Mouse (Mus musculus) kidney, embryonic 16.5 days (tissue): ENCODE measurements at regions not wholly inside any gene's neighbourhood (a gene's known extent, or its start where the extent isn't known, plus 50 kb on each side); places are given as distances from the start of the nearest gene placed in this dataset.
"Not testable (repeated sequence)": the region's sequence is repeated elsewhere in the genome, so short reads cannot be mapped to it uniquely, and the experiment has no call there.

Experiments
- ATAC-seq: fragments of 200-750 bp; cut with Nextera tagmentation; 2 replicates; pipeline ENCODE4 v1.8.0; 2017; ENCODE audit warnings: moderate TSS enrichment; ENCODE audit not compliant: low FRiP score, low TSS enrichment
- H3K27ac ChIP-seq: fragments of 300-500 bp; sonication (generic); 2 replicates; pipeline ENCODE4 v1.5.1; 2014; ENCODE audit warnings: low read length
- H3K27me3 ChIP-seq: fragments of 300-500 bp; sonication (generic); 2 replicates; pipeline ENCODE4 v1.6.1; 2014; ENCODE audit warnings: low read length, control low read depth, mixed read lengths; ENCODE audit not compliant: insufficient read depth
- H3K36me3 ChIP-seq: fragments of 300-500 bp; sonication (generic); 2 replicates; pipeline ENCODE4 v1.6.1; 2014; ENCODE audit warnings: low read length, control low read depth, mixed read lengths; ENCODE audit not compliant: insufficient read depth
- H3K4me1 ChIP-seq: fragments of 300-500 bp; sonication (generic); 2 replicates; pipeline ENCODE4 v1.6.1; 2014; ENCODE audit warnings: low read length, control low read depth, mixed read lengths; ENCODE audit not compliant: insufficient read depth
- H3K4me2 ChIP-seq: fragments of 300-500 bp; sonication (generic); replicated peaks from 2 replicates; pipeline ENCODE4 v1.6.1; 2014; ENCODE audit warnings: low read depth, low read length
- H3K4me3 ChIP-seq: fragments of 300-500 bp; sonication (generic); 2 replicates; pipeline ENCODE4 v1.5.1; 2014; ENCODE audit warnings: mild to moderate bottlenecking, low read length
- H3K9ac ChIP-seq: fragments of 300-500 bp; sonication (generic); replicated peaks from 2 replicates; pipeline ENCODE4 v1.6.1; 2014; ENCODE audit warnings: low read length
- H3K9me3 ChIP-seq: fragments of 300-500 bp; sonication (generic); 2 replicates; pipeline ENCODE4 v1.6.1; 2016; ENCODE audit warnings: low read length, control low read depth
- WGBS: fragments of 180-500 bp; shearing (Covaris S2); extraction: QIAGEN DNeasy Blood & Tissue Kit; methylation state at CpG from one replicate; pipeline ENCODE4 v1.1.7; 2014; 5-methylcytosine and 5-hydroxymethylcytosine counted together

GRCm38 (mm10) chr4:94370981-94371380 is 185.4 kb upstream of the Gm10306 start:
- H3K4me2 ChIP-seq: no peak overlapping the region
- no peak overlapping the region for H3K27ac ChIP-seq
- no peaks in the 10 kb centered on the region for H3K9me3 ChIP-seq
- no peaks in the 10 kb centered on the region for H3K4me1 ChIP-seq
- H3K9ac ChIP-seq: no peak overlapping the region
- H3K27me3 ChIP-seq: no peaks in the 10 kb centered on the region
- WGBS: 34% methylated on average over 6 of the region's 6 CpGs
- no peak overlapping the region for H3K4me3 ChIP-seq
- H3K36me3 ChIP-seq: no peaks in the 10 kb centered on the region
- no peak for ATAC-seq

GRCm38 (mm10) chr4:94376256-94376655 is 180.1 kb upstream of the Gm10306 start:
- H3K27ac ChIP-seq: no peak overlapping the region
- no peaks in the 10 kb centered on the region for H3K36me3 ChIP-seq
- H3K4me2 ChIP-seq: no peak overlapping the region
- ATAC-seq: no peak
- H3K9ac ChIP-seq: no peak overlapping the region
- H3K9me3 ChIP-seq: no peaks in the 10 kb centered on the region
- no peaks in the 10 kb centered on the region for H3K27me3 ChIP-seq
- 87% methylated on average over 1 of the region's 1 CpGs for WGBS
- H3K4me1 ChIP-seq: peaks cover 11% of the 10 kb centered on the region
- no peak overlapping the region for H3K4me3 ChIP-seq

- Histone ChIP-seq H3K27me3 (no peaks in the 10 kb centered on the region), H3K9ac (no peak overlapping the region), H3K9me3 (no peaks in the 10 kb centered on the region), H3K4me2 (no peak overlapping the region), H3K27ac (no peak overlapping the region), H3K36me3 (no peaks in the 10 kb centered on the region), H3K4me3 (no peak overlapping the region), H3K4me1 (0 out of 2 replicates have a peak, but pooled peaks cover 3% of the 10 kb centered on the region)
- 41% methylated on average over 7 of the region's 7 CpGs for WGBS
- ATAC-seq: no peak
Measured at GRCm38 (mm10) chr4:94385703-94386102, 170.6 kb upstream of the Gm10306 start.

GRCm38 (mm10) chr4:94388317-94388716 is 168.0 kb upstream of the Gm10306 start:
- 62% methylated on average over 2 of the region's 2 CpGs for WGBS
- H3K4me3 ChIP-seq: no peak overlapping the region

GRCm38 (mm10) chr4:94394462-94394861 is 161.9 kb upstream of the Gm10306 start:
- Histone ChIP-seq H3K4me2 (no peak overlapping the region), H3K27ac (no peak overlapping the region), H3K27me3 (no peaks in the 10 kb centered on the region), H3K9me3 (no peaks in the 10 kb centered on the region), H3K4me3 (no peak overlapping the region), H3K4me1 (no peaks in the 10 kb centered on the region), H3K36me3 (no peaks in the 10 kb centered on the region), H3K9ac (no peak overlapping the region)
- ATAC-seq: no peak
- 71% methylated on average over 2 of the region's 2 CpGs for WGBS

More at GRCm38 (mm10) chr4:94388317-94388716, 168.0 kb upstream of the Gm10306 start:
- Histone ChIP-seq H3K36me3 (no peaks in the 10 kb centered on the region), H3K4me2 (no peak overlapping the region), H3K27ac (no peak overlapping the region), H3K9me3 (no peaks in the 10 kb centered on the region), H3K9ac (no peak overlapping the region), H3K27me3 (no peaks in the 10 kb centered on the region), H3K4me1 (0 out of 2 replicates have a peak, but pooled peaks cover 3% of the 10 kb centered on the region)
- ATAC-seq: no peak

GRCm38 (mm10) chr4:94397284-94397683 is 159.1 kb upstream of the Gm10306 start:
- WGBS: 61% methylated on average over 2 of the region's 2 CpGs

GRCm38 (mm10) chr4:94406922-94407321 is 149.4 kb upstream of the Gm10306 start:
- WGBS: 76% methylated on average over 1 of the region's 1 CpGs

More at GRCm38 (mm10) chr4:94397284-94397683, 159.1 kb upstream of the Gm10306 start:
- Histone ChIP-seq H3K4me3 (no peak overlapping the region), H3K9me3 (no peaks in the 10 kb centered on the region), H3K36me3 (no peaks in the 10 kb centered on the region), H3K27ac (no peak overlapping the region), H3K9ac (no peak overlapping the region), H3K27me3 (no peaks in the 10 kb centered on the region), H3K4me2 (no peak overlapping the region), H3K4me1 (no peaks in the 10 kb centered on the region)
- ATAC-seq: no peak

GRCm38 (mm10) chr4:94407503-94407902 is 148.8 kb upstream of the Gm10306 start:
- Histone ChIP-seq H3K27ac (no peak overlapping the region), H3K4me2 (no peak overlapping the region), H3K27me3 (no peaks in the 10 kb centered on the region), H3K9me3 (no peaks in the 10 kb centered on the region), H3K4me1 (no peaks in the 10 kb centered on the region), H3K4me3 (no peak overlapping the region), H3K9ac (no peak overlapping the region), H3K36me3 (no peaks in the 10 kb centered on the region)
- 91% methylated on average over 4 of the region's 4 CpGs for WGBS
- ATAC-seq: no peak

More at GRCm38 (mm10) chr4:94406922-94407321, 149.4 kb upstream of the Gm10306 start:
- no peak overlapping the region for H3K4me2 ChIP-seq
- no peak overlapping the region for H3K4me3 ChIP-seq
- ATAC-seq: no peak
- H3K36me3 ChIP-seq: no peaks in the 10 kb centered on the region
- no peak overlapping the region for H3K27ac ChIP-seq
- no peak overlapping the region for H3K9ac ChIP-seq
- no peaks in the 10 kb centered on the region for H3K27me3 ChIP-seq
- no peaks in the 10 kb centered on the region for H3K4me1 ChIP-seq
- no peaks in the 10 kb centered on the region for H3K9me3 ChIP-seq

GRCm38 (mm10) chr4:94412661-94413060 is 143.7 kb upstream of the Gm10306 start:
- H3K9ac ChIP-seq: no peak overlapping the region
- H3K4me3 ChIP-seq: no peak overlapping the region
- H3K4me1 ChIP-seq: no peaks in the 10 kb centered on the region
- H3K9me3 ChIP-seq: no peaks in the 10 kb centered on the region
- no peak for ATAC-seq
- no peaks in the 10 kb centered on the region for H3K27me3 ChIP-seq
- 27% methylated on average over 2 of the region's 2 CpGs for WGBS
- H3K36me3 ChIP-seq: no peaks in the 10 kb centered on the region
- H3K27ac ChIP-seq: no peak overlapping the region
- H3K4me2 ChIP-seq: no peak overlapping the region

GRCm38 (mm10) chr4:94425525-94425924 is 130.8 kb upstream of the Gm10306 start:
- not testable (repeated sequence) for H3K4me2 ChIP-seq, H3K27me3 ChIP-seq, H3K27ac ChIP-seq, H3K4me1 ChIP-seq, H3K9ac ChIP-seq, ATAC-seq, H3K4me3 ChIP-seq, H3K36me3 ChIP-seq
- 92% methylated on average over 8 of the region's 10 CpGs for WGBS
- H3K9me3 ChIP-seq: peaks cover 12% of the 10 kb centered on the region; the same call in 1 of the 2 replicates
